Mouse (Mus musculus) A20 (cell line): ENCODE data around the gene Cacna1c.

Experiments used
- DNase-seq: peaks from one replicate; pipeline ENCODE4 v3.0.0-alpha.2; 2011; ENCODE audit warnings: low read depth, low spot score

Cacna1c gene

GRCm38 (mm10) chr6:119058461-119058860, 137.8 kb downstream of the Cacna1c start:
- DNase-seq, result no peak

DNA sequence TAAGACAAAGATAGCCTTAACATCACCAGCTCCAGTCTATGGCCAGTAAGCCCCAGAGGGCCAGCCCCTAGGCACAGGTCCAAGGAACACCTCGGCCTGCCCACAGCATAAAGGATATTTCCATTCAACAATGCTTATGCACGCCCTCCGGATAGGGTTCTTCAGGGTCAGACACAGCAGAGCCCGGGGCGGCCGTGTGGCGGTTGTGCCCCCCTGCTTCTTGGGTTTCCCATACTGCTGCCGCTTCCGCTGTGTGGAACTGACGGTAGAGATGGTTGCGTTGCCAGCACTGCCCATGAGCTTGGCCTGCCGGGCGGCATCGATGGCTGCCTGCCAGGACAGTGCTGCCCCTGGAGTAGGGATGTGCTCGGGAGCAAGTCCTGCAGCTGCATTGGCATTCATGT, 139.1 kb downstream of the Cacna1c start:
- no peak for DNase-seq

GRCm38 (mm10) chr6:119052801-119053200, 143.4 kb downstream of the Cacna1c start:
- DNase-seq, result no peak

- DNase-seq, result no peak
These were observed 143.9 kb downstream of the Cacna1c start for GRCm38 (mm10) chr6:119052366-119052765.

- DNase-seq, result no peak
These were observed 144.5 kb downstream of the Cacna1c start for GRCm38 (mm10) chr6:119051721-119052120.

- no peak for DNase-seq
These were observed 148.9 kb downstream of the Cacna1c start for GRCm38 (mm10) chr6:119047340-119047739.

- DNase-seq, result no peak
These were observed 150.7 kb downstream of the Cacna1c start for GRCm38 (mm10) chr6:119045498-119045897.

- no peak for DNase-seq
These were observed 152.1 kb downstream of the Cacna1c start for GRCm38 (mm10) chr6:119044148-119044547.

GRCm38 (mm10) chr6:119042803-119043202, 153.4 kb downstream of the Cacna1c start:
- no peak for DNase-seq

DNA sequence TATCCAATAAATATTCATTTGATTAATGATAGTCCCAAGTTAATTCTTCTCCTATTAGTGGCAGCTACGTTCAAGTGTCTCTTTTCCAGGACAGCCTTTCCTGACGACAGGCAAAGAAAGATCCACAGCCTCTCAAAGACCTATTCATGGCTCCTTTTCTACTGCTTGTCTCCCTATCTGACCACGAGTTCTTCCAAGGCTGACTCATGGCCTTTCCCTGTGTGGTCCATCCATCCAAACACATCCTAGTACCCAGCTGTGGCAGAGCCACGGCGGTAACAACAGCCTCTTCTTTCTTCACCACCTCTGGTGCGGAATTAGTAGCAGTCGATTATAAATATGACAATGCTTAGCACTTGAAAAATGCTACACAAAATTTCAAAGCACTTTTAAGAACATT, 155.3 kb downstream of the Cacna1c start:
- DNase-seq, result no peak

DNA sequence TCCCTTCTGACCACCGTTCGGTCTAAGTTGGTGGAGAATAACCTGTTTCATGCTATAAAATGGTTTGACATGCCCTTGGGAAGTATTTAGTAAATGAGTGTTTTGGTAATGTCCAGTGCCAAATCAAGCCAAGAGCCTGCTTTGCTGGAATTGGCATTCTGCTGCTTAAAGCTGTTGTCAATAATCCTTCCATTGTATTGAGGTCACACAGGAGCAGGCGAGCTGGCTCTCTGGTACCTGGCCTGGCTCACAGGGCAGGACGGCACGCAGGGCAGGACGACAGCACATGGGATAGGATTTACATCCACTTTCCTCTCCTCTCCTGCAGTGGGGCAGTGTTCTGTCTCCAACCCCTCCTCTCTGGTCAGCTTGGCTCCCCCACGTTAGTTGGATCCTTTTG, 156.4 kb downstream of the Cacna1c start:
- no peak for DNase-seq

- no peak for DNase-seq
These were observed 156.9 kb downstream of the Cacna1c start for GRCm38 (mm10) chr6:119039293-119039692.

DNA sequence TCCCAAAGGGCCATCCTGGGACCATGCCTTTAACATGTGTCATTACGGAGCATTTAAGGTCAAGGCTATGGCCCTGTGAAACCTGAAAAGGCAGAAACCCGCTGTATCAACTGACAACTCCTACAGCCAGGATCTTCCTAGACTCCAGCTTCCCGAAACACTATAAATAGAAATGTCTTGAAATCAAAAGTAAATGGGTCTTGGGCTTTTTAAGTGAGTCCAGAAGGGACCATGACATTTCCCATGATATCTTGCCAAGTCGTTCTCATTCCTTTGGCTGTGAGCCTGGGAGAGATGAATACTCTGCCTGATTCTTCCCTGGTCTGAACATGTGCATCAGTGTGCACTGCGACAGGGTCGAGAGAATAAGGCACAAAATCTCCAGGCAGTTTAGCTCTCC, 158.4 kb downstream of the Cacna1c start:
- no peak for DNase-seq

GRCm38 (mm10) chr6:119037047-119037446, 159.2 kb downstream of the Cacna1c start:
- DNase-seq, result no peak

DNA sequence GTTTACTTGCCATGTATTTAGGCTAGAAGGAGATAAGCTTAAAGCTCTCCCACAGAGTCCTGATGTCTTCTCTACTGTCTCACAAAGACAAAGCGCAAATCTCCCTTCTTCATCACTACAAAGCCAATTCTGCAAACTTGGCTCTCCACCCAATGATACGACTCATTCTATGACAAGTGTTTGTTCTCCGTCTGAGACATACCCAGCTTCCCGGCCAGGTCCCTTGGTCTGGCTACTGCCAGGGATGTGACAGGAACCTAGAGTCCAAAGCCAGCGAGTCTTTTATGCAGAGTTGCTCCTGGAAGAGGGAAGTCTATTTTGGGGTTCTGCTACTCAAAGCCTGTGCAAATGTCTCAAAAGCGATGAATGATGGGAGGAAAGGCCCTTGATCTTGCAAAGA, 160.9 kb downstream of the Cacna1c start:
- no peak for DNase-seq

DNA sequence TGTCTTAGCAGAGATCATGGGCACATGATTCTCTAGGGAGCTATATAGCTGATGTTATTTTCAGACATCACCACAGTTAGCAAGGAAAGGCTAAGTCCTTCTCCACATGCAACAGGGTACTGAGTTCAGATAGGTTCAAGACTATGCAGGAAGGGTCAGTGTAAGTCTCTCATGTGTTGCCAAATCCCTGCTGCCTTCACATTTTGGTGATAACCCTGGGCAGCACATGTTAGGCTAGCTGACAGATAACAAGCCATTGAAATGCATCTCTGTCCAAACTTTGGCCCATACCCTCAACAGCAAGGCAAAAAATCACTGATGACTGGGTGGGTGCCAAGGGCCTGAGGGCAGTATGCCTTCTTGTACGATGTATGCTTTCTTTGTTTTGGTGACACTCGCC, 161.3 kb downstream of the Cacna1c start:
- no peak for DNase-seq

DNA sequence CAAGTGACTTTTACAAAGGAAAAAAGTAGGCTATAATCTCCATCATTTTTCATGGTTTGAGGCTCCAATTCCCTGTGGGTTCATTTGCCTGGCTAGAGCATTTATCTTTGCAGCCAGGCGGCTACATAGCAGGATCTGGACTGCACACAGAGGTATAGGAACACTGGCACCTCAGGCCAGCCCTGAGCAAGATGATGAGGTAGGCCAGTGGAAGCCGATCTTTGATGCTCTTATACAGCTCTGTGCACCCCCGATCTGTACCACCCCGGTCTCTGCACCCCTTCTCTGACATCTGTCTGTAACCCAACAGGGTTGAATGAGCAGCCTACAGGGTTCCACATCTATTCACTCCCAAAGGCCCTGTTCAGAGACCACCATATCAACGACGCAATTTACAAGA, 168.3 kb downstream of the Cacna1c start:
- no peak for DNase-seq

DNA sequence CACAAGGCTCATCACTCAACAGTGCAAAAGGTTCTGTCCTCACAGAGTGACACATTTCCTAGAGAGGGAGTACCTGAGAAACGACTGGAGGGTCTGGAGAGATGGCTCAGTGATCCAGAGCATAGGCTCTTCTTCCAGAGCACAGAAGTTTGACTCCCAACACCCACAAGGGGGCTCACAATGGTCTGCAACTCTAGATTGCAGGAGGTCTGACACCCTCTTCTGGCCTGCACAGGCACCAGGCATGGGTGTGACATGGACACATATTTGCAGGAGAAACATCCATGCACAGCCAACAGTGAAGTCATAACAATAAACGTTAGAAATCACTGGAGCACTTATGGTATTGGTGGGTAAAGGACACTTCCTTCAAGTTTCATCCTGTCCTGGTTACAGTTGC, 173.4 kb downstream of the Cacna1c start:
- DNase-seq, result peak; percentile 5

- DNase-seq, result no peak
These were observed 175.0 kb downstream of the Cacna1c start for GRCm38 (mm10) chr6:119021226-119021625.

DNA sequence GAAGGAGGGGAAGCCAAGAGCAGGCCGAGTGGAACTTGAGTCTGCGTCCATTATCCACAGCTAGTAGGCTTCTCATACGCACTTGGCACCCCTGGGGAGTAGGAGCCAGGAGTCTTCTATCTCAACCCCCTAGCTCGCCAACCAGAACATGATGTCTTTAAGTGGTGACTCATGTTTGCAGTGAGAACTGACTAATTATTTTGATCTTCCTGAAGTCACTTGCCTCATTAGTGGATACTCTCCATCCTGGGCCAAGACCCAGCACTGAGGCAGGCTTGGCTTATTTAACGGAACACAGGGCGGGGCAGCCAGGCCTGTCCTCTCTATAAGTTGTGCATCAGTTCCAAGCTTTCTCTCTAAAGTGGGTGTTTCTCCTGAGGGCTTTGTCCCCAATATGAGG, 177.3 kb downstream of the Cacna1c start:
- DNase-seq, result no peak

DNA sequence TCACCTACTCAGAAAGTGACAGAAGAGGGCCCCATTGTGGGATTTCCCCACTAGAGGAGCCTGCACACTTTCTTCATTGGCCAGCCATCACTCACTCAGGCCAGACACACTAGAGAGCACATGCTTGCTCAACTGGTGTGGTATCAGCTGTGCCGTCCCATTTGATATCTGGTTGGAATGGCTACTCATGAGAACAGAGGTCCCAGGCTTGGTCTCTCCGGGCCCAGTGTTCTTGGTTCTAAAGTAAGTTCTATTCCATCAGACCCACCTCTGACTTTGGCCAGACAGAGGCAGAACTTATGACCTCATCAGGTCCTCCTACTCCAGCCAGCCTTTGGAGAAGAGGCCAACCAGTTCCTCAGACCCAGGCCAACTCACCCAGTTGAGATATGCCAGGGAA, 178.0 kb downstream of the Cacna1c start:
- DNase-seq, result no peak

- DNase-seq, result no peak
These were observed 178.7 kb downstream of the Cacna1c start for GRCm38 (mm10) chr6:119017498-119017897.

GRCm38 (mm10) chr6:119015346-119015745, 180.9 kb downstream of the Cacna1c start:
- no peak for DNase-seq
